Mouse (Mus musculus) monocyte, adult 59 days (primary cell): ENCODE results near the gene Kcna10. TPM values are rescaled to one million over a fixed set of nuclear protein-coding genes. Genes with fewer than 3 reads are reported as not detected.

Source experiments
- total RNA-seq, 2 experiments: library from RNA; stranded (reverse); gene quantifications; one replicate each; pipeline ENCODE4 v1.2.4; 2023

Kcna10 gene
- total RNA-seq = not detected

DNA sequence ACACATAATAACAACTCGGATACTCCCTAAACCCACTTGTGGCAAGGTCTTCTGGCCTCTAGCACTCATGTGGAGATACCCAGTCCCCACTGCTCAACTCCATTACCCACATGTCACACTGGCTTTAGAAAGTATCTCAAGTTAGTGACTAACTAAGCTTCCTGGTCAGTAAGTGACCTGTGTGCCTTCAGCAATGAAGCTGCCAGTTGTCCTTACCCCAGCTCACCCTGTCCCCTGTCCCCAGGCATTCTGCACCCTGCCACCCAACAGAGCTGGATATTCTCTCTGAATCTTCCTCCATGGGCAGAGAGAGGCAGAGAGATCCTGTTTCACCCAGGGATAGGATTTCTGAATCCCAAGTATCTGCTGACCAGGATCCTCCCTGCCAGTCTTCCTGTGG lies at the start of gene Kcna10:
Gene Kcna10 (plus strand): TSS at position 301 of the 400 bp plus-strand sequence.

DNA sequence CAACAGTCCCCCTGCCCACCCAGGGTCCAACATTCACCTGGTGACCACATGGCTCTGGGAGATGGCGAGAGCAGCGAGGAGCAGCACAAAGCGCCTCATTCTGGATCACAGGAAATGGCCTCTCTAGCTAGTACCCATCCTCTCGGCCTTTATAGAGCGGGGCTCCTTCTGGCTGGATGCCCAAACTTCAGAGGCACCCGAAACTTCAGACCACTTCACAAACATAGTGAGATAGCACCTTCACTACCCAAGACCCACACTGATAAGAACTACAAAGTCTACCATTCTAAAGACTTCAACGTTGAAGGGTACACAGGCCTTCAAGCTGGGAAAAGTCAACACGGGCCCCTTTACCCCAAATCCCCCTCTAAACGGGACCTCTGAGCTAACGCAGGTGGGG lies 38.8 kb downstream of the Kcna10 start, which contains the start of gene Cym:
Gene Cym (minus strand): TSS at position 125 of the 400 bp plus-strand sequence.

DNA sequence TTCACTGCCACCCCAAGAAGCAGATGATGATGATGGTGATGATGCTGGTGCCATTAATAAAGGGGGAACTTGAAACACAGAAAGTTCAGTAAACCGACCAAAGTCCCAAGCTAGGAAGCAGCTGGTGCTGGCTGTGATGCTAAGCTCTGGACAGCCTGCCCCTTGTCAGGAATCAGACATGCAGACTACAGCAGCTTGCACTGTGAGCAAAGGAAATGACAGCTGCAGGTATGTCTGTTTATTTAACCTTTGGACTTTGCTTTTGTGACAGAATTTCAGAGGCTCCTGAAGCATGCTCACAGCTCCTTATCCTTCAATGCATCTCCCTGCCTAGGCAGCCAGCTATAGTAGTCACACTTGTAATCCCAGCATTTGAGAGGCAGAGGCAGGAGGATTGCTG lies 47.7 kb downstream of the Kcna10 start, which contains the start of gene A630076J17Rik:
Gene A630076J17Rik (plus strand): TSS at position 88 of the 400 bp plus-strand sequence.

DNA sequence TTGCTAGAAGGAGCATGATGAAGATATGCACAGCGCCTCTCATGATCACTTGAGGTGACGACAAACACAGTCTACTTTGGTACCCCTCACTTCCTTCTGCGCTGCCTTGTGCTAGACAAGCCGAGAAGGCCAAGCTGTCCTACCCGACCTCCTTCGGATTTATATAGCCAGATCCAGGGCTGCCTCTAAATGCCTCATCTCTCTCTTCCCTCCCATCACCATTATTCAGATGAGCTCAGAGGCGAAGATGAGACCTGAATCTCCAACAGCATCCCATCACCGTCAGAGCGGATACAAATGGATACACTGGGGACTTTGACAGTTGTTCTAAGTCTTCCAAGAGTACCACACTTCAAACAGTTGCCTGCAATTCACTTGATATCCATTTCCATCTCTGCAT lies 56.8 kb downstream of the Kcna10 start, which contains the start of gene Prok1:
Gene Prok1 (minus strand): TSS at position 101 of the 400 bp plus-strand sequence.

Other genes with a start within 250 kb of the Kcna10 start
- gene Kcna3, start 146.9 kb upstream of the Kcna10 start, total RNA-seq = 10 to 100 TPM; 17.4 to 17.6 TPM
- 10 to 100 TPM in 1 of 2 experiments, 1 to 10 TPM in 1; 8.8 to 10.4 TPM for gene Kcna2, start 81.9 kb upstream of the Kcna10 start, total RNA-seq
- not detected for gene Cym, start 38.7 kb downstream of the Kcna10 start, total RNA-seq
- not detected for gene A630076J17Rik, start 47.6 kb downstream of the Kcna10 start, total RNA-seq
- gene Prok1, start 56.7 kb downstream of the Kcna10 start, total RNA-seq = not detected
- 10 to 100 TPM; 62.9 to 77.6 TPM for gene Lamtor5, start 95.8 kb downstream of the Kcna10 start, total RNA-seq
- under 1 TPM; 0.18 to 0.43 TPM for gene Slc16a4, start 108.2 kb downstream of the Kcna10 start, total RNA-seq
- 10 to 100 TPM; 37.7 to 43.3 TPM for gene Rbm15, start 150.6 kb downstream of the Kcna10 start, total RNA-seq